Mouse (Mus musculus) erythroblast, embryonic 14.5 days (primary cell): ENCODE data around the gene Gmpr2. TPM values are rescaled to one million over a fixed set of nuclear protein-coding genes. Genes with fewer than 3 reads are reported as not detected.

Experiments used
- H3K27me3 ChIP-seq: 2 replicates; pipeline ENCODE4 v1.6.1; 2012; ENCODE audit warnings: inconsistent platforms; ENCODE audit not compliant: control insufficient read depth
- H3K36me3 ChIP-seq: 2 replicates; pipeline ENCODE4 v1.6.1; 2012; ENCODE audit warnings: mild to moderate bottlenecking, inconsistent platforms; ENCODE audit not compliant: control insufficient read depth
- H3K4me1 ChIP-seq: 2 replicates; pipeline ENCODE4 v1.6.1; 2012; ENCODE audit warnings: inconsistent platforms; ENCODE audit not compliant: control insufficient read depth
- H3K4me3 ChIP-seq: replicated peaks from 2 replicates; pipeline ENCODE3; 2012; ENCODE audit warnings: moderate library complexity, mild to moderate bottlenecking, inconsistent platforms
- H3K9me3 ChIP-seq: 2 replicates; pipeline ENCODE4 v1.6.1; 2012; ENCODE audit warnings: low read length, inconsistent platforms, mixed read lengths; ENCODE audit not compliant: control insufficient read depth
- GATA1 ChIP-seq: IDR thresholded peaks from 2 replicates; pipeline ENCODE4 v1.6.1; 2012; ENCODE audit warnings: low read length, inconsistent platforms, mixed read lengths
- TAL1 ChIP-seq: IDR thresholded peaks from 3 replicates; pipeline ENCODE4 v1.6.1; 2012; ENCODE audit warnings: low read length, inconsistent platforms, mixed read lengths
- polyA plus RNA-seq: library from polyadenylated mRNA; stranded (reverse); fragments of >175 nt; gene quantifications from 2 replicates; pipeline ENCODE4 v1.2.3, GENCODE M21; 2012

The Gmpr2 gene
- polyA plus RNA-seq, result 1.9 and 2.5 TPM in 2 replicates

DNA sequence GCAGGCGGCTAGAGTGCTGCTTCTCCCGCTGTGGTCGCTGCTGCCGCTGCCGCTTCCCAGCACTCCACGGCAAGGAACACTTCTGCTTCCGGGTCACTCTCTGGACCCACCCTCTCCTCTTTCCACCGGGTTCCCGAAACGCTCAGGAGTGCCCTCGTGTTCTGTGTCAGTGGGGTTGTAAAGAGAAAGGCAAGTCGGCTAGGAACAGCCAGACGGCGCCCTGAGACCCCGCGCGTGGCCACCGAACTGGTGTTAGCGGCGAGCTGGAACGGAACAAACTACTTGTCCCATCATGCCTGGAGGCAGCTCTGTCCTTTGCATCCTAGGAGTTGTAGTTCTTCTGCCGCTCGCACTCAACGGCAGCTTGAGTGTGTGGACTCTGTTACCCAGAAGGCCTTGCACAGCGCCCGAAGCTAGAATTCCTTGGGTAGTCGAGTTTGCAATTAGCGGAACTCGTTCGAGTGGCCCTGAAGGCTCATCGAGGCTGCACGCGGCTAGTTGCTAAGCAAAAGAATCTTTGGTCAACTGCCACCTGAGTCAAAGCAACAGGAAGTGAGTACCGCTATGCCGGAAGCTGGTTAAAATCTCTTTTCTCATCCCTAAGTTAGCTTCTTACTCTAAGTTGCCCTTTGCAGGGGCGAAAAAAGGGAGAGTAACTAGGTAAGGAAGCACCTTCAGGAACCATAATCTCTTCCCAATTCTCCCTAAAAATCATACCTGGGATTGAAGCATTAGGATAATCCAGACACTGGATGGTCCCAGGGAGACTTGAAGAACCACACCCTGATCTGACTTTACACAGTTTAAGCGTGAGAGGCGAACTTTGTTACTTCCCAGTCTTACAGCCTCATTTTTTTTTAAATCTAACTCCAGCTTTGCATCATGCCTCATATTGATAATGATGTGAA, at the start of gene Gmpr2, which contains the start of gene Nedd8:
Gene Gmpr2 (plus strand): TSS at position 109 of the 908 bp plus-strand sequence.
Gene Nedd8 (minus strand): TSS at position 292 of the 908 bp plus-strand sequence.
- no peak for TF ChIP-seq TAL1
- TF ChIP-seq GATA1, result no peak
- Histone ChIP-seq H3K36me3 (peaks cover 50% of the 10 kb centered on the region), H3K4me1 (peaks cover 47% of the 10 kb centered on the region), H3K4me3 (peak within 1 kb of the TSS; percentile 97), H3K9me3 (no peaks in the 10 kb centered on the region), H3K27me3 (no peaks in the 10 kb centered on the region)

- H3K4me1 ChIP-seq, result peaks cover 26% of the 10 kb centered on the region
- H3K36me3 ChIP-seq, result peaks cover 94% of the 10 kb centered on the region
- H3K27me3 ChIP-seq, result no peaks in the 10 kb centered on the region
- TF ChIP-seq GATA1 (no peak), TAL1 (no peak)
- H3K4me3 ChIP-seq, result no peak overlapping the region
- H3K9me3 ChIP-seq, result no peaks in the 10 kb centered on the region
Observed at GRCm38 (mm10) chr14:55628077-55628827, 43.5 kb upstream of the Gmpr2 start.

DNA sequence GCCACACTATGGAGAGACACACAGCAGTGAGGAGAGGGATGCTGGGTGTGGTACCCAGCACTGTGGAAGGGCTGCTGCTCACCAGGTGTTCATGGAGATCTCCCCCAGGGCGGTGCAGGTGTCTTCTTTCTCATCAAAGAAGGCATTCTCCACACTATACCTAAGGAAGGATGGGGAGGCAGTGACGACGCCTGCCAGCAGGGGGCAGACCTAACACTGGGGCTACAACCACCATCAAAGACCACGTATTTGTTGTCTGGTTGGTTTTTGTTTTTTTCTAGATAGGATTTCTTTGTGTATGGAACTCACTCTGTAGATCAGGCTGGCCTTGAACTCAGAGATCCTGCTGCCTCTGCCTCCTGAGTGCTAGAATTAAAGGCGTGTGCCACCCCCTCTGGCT, 42.4 kb upstream of the Gmpr2 start:
- Histone ChIP-seq H3K4me3 (no peak overlapping the region), H3K4me1 (peaks cover 29% of the 10 kb centered on the region), H3K36me3 (peaks cover 100% of the 10 kb centered on the region), H3K27me3 (no peaks in the 10 kb centered on the region), H3K9me3 (no peaks in the 10 kb centered on the region)
- TF ChIP-seq GATA1, result no peak
- TF ChIP-seq TAL1, result no peak

GRCm38 (mm10) chr14:55634874-55635522, 36.7 kb upstream of the Gmpr2 start:
- TF ChIP-seq GATA1, result no peak
- no peaks in the 10 kb centered on the region for H3K27me3 ChIP-seq
- H3K4me3 ChIP-seq, result peak overlapping the region; percentile 71
- peaks cover 96% of the 10 kb centered on the region for H3K36me3 ChIP-seq
- no peaks in the 10 kb centered on the region for H3K9me3 ChIP-seq
- peaks cover 38% of the 10 kb centered on the region for H3K4me1 ChIP-seq

GRCm38 (mm10) chr14:55635523-55636007, 36.2 kb upstream of the Gmpr2 start, which contains the start of gene Ipo4:
Gene Ipo4 (minus strand): TSS chr14:55635957.
- Histone ChIP-seq H3K4me3 (peak within 1 kb of the TSS; percentile 71), H3K36me3 (peaks cover 96% of the 10 kb centered on the region), H3K4me1 (peaks cover 39% of the 10 kb centered on the region), H3K27me3 (no peaks in the 10 kb centered on the region), H3K9me3 (no peaks in the 10 kb centered on the region)
- TF ChIP-seq TAL1 (no peak), GATA1 (no peak)

DNA sequence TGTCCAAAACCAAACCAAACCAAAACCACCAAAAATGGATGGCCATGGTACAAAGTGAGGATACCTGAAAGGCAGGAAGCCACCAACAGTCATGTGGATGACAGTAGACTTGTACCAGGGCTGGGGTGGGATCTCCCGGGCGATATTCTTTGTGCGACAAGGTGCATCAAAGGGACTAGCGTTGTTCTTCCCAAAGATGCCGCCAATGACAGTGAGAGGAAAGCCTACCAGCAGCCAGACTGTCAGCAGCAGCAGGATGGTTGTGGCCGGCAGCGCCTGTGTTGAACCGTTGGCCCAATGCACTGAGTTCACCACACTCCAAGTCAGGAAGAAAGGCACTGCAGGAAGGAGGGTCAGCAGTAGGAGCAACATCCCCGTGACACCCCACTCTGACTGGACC, 33.9 kb upstream of the Gmpr2 start, which contains the start of gene Gm49378:
Gene Gm49378 (minus strand): TSS at position 101 of the 400 bp plus-strand sequence.
- H3K4me1 ChIP-seq, result peaks cover 60% of the 10 kb centered on the region
- H3K36me3 ChIP-seq, result peaks cover 90% of the 10 kb centered on the region

GRCm38 (mm10) chr14:55640816-55641215, 30.9 kb upstream of the Gmpr2 start:
- TF ChIP-seq GATA1 (no peak), TAL1 (no peak)
- H3K9me3 ChIP-seq, result no peaks in the 10 kb centered on the region
- H3K4me1 ChIP-seq, result peaks cover 59% of the 10 kb centered on the region
- peaks cover 72% of the 10 kb centered on the region for H3K36me3 ChIP-seq
- no peaks in the 10 kb centered on the region for H3K27me3 ChIP-seq
- no peak overlapping the region for H3K4me3 ChIP-seq

More for the DNA sequence above, 33.9 kb upstream of the Gmpr2 start, which contains the start of gene Gm49378:
- no peak within 1 kb of the TSS for H3K4me3 ChIP-seq
- no peaks in the 10 kb centered on the region for H3K27me3 ChIP-seq
- no peaks in the 10 kb centered on the region for H3K9me3 ChIP-seq
- TF ChIP-seq TAL1, result no peak
- no peak for TF ChIP-seq GATA1

- H3K36me3 ChIP-seq, result peaks cover 72% of the 10 kb centered on the region
- peaks cover 60% of the 10 kb centered on the region for H3K4me1 ChIP-seq
Observed at GRCm38 (mm10) chr14:55641291-55641690, 30.4 kb upstream of the Gmpr2 start.

More at GRCm38 (mm10) chr14:55641291-55641690, 30.4 kb upstream of the Gmpr2 start:
- TF ChIP-seq GATA1 (no peak), TAL1 (no peak)
- Histone ChIP-seq H3K27me3 (no peaks in the 10 kb centered on the region), H3K9me3 (no peaks in the 10 kb centered on the region), H3K4me3 (no peak overlapping the region)
